Mouse (Mus musculus) frontal cortex, postnatal 36 days (tissue): ENCODE measurements at regions not wholly inside any gene's neighbourhood (a gene's known extent, or its start where the extent isn't known, plus 50 kb on each side); places are given as distances from the start of the nearest gene placed in this dataset.
A peak's percentile ranks its signal among the peaks of the same experiment; 100 is the strongest.

Source experiments
- DNase-seq, 2 experiments: peaks; one replicate each; pipeline ENCODE4 v3.0.0; 2022; ENCODE audit warnings: low spot score in 2 of 2

DNA sequence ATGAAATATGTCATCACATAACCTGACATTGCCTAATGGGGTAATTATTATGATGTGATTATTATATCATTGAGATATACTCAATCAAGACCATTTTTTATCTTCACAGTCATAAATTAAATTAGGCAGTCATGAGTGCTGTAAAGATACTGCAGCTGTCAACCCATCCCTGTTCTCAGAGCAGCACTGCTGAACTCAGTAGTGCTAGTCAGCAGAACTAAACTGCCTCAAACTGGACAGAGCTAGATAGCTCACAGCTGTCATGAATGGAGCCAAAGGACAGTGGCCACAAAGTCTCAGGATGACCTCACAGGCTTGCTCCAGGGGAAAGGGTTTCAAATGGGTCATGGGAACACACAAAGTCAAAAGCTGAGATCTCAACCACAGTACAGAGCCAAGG, 71.3 kb downstream of the Gm6760 start:
- DNase-seq, result no peak

DNA sequence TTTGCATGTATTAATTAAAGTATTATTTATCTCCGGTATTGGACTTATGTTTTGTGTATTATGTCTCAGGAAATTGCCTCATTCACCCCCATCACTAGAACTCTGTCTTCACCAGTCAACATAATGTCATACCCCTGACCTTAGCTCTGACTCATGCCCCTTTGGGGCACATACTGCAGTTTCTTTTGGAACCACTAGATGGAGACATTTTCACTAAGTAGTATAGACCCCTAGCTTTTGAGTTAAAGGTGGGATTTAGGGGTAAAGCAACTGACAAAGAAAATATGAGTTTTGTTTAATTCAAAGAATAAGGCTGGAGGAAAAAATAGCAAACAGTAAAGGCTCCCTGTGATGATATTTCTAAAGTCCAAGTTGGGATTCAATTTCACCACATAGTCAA, 93.6 kb downstream of the Gm6760 start:
- no peak for DNase-seq

DNA sequence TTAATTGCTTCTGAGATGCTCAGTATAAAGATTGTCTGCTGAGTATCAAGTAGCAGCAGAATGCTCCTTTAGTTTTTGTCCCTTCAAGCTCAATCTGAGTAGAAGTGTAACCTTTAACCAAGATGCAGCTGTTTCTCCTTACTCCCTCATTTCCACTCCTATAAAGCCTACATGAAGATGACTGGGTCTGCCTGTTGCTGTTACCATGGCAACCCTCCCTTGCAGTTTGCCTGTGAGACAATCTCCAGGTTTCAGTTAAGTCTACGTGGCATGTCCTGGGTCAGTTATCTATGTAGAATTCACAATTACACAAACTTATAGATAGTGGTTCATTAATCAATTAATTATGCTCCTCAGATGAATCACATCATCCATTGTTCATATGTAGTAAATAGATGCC, 95.2 kb downstream of the Gm6760 start:
- peak in 1 of 2 experiments; percentile 1 for DNase-seq
